Mouse (Mus musculus) megakaryocyte, adult 5-6 weeks (primary cell): Measurements from ENCODE around the gene F3. TPM values are rescaled to one million over a fixed set of nuclear protein-coding genes. Genes with fewer than 3 reads are reported as not detected.
"Not testable (repeated sequence)": the region's sequence is repeated elsewhere in the genome, so short reads cannot be mapped to it uniquely, and the experiment has no call there.

Experiments
- ATAC-seq: 2 replicates; pipeline ENCODE4 v1.8.0; 2016; ENCODE audit warnings: mild to moderate bottlenecking, inconsistent platforms; ENCODE audit not compliant: poor library complexity, severe bottlenecking
- total RNA-seq, 2 experiments: library from RNA; stranded (forward) in 1 of 2; stranded (reverse) in 1 of 2; fragments of 153-499, 151-499 nt in 1 of 2; fragments of 221-1000, 200-1000 nt in 1 of 2; gene quantifications; 2 replicates each; pipeline versions ENCODE4 v1.2.3 to v1.2.4; 2015 to 2017

Gene F3
- total RNA-seq, 2 experiments from 2014 or later: not detected

DNA sequence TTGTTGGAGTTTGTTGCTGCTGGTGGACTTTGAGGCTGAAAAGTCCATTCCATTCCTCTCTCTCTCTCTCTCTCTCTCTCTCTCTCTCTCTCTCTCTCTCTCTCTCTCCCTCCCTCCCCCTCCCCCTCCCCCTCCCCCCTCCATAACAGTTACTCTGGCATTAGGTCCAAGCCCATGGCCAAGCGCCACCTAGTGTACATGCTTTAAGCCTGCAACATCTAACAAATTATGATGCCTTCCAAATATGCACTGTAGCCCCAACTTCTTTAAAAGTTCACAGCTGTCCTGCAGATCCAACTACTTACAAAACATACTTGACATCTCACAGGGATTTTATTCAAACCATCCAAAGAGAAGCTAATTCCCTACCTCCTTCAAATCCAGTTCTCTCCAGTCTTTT lies 14.1 kb downstream of the F3 start:
- ATAC-seq: peak; percentile 55

DNA sequence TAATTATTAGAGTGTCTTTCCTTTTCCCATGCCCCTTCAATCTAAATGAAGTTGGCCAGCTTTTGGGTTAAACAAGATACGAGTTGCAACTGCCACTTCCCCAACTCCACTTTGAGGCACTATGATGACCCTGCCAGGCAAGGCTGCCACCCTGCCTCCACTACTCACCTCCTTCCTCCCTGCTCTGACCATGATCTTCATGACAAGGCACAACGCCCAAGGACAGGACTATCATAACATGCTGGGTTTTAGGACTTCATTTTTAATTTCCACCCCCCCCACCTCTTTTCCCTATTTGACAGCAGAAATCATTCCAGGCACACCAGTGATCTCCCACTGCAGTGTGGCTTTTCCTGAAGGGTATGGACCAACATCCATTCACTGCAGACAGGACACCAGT lies 14.6 kb downstream of the F3 start:
- ATAC-seq: no peak

DNA sequence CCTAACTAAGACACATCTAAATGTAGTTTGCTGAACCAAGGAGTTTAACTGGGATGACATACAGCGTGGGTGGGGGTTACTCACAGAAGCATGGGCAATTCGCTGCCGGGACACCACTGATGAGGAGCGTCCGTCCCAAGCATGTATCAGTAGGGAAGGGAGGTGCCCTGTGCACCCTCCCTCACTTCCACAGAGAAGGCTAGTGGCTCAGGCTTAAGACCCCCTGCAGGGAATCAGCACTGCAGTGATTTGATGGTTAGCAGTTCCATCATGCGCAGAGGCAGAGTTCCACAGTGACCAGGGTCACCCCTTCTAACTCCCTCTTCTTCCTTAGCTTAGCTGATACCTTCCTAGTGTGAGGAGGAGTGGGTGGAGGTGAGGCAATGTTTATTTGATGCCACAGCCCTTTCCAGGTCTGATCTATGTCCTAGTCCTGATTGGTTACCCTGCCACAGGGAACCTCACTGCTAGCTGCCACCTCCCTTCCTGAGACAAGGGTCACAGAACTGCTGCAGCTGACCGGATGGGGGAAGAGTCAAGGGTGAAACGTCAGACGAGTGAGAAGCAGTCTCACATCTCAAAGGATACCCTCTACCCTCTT lies 15.5 kb downstream of the F3 start:
- peak; percentile 46 for ATAC-seq

DNA sequence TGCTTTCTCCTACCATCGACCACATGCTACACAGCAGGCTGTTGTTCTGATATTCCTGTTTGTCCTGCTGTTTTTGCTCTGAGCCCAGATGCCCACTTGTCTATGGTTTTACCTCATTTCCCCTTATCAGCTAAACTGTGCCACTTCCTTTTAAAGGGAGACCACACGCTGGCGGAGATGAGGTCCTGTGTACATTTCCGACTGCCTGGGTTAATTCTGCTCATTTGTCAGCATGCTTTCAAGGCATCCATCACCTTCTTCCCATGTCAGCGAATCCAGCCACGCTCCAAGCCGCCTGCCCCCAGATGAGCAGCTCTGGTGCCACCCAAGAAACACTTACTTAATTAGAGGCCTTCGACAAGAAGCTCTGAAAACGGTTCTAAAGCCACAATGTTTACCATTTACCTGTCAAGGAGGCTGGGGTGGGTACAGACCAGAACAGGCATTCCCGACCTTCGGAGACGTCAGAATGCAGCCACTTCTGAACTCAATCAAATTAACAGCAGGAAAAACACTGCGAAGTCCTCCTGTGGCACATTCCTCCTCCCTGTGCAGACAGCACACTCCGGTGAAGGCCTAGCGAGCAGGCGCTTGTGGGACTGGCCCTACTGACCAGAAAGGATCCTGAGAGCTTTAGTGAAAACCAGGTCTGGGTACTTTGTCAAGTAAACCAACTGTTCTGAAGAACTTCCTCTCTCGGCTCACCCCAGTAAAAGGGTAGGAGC lies 16.3 kb downstream of the F3 start:
- ATAC-seq: peak; percentile 73

DNA sequence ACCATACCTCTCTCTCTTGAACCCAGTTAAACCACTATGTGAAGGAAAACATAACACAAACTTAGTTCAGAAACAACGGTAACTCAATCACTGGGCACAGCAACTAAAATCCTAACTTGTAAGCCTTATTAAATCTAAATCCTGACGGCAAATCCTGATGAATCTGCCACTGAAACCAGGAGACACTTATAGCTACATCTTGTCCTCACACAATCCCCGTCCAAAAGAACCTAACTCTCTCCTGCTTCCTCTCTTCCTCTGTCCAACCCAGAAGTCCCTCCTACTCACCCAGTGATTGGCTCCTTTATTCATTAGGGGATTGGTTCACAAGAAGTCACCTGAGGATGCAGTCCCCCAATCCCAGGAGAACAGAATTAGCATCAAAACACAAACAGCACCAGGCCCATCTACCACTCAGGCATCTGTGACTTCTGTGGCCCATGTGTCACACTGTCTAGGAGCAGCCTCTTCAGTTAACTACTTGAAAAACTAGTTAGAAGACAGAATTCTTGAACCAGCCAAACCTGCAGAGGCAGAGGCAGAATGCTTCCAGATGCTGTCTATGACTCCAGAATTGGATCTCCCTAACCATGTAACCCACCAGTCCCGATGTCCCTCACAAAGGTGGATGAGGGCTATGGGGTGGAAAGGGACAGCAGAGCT lies 18.0 kb downstream of the F3 start:
- ATAC-seq: not testable (repeated sequence)

DNA sequence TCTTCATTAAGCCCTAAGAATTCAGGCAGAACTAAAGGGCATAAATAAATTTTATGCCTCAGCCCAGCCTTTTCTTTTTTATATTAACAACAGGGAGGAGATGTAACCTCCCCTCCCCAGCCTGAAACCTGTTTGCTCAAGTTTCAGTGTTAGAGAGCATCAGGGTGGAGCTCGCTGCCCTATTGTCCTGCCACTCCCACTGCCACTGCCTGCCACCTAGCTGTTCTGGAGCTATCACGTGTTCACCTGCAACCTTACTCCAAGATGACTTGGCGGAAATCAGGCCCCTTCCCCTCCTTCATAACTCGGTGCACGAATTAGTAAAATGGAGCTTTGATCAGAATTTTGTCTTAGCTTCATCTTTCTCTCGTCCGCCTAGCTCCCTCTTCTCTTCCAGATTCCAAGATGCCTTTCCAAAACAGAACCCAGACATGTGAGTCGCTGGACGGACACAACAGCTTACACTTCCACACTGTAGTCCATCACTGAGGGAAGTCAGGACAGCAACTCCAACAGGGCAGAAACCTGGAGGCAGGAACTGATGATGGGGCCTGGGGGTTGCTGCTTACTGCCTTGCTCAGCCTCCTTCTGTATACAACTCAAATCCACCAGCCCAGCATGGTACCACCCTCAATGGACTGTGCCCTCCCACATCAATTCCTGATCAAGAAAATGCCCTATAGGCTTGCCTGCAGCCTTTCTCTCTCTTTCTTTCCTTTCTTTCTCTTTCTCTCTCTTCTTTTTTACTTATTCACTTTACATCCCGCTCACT lies 31.2 kb downstream of the F3 start:
- not testable (repeated sequence) for ATAC-seq

DNA sequence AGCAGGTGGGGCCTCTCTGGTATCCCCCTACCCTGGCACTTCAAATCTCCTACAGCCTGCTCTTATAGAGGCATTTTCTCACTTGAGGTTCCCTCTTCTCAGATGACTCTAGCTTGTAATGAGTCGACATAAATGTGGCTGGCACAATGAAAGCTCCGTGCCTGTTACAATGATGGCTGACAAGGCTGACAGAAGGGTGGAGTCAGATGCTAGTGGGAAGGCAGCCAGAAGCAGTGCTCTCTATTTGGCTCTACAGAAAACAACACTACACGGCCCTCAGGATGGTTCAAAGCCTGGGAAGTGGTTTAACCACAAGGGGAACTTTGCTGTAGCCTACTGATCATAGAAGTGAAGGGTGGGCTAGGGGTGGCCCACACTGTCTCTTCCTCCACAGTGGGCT lies 31.8 kb downstream of the F3 start:
- no peak for ATAC-seq

DNA sequence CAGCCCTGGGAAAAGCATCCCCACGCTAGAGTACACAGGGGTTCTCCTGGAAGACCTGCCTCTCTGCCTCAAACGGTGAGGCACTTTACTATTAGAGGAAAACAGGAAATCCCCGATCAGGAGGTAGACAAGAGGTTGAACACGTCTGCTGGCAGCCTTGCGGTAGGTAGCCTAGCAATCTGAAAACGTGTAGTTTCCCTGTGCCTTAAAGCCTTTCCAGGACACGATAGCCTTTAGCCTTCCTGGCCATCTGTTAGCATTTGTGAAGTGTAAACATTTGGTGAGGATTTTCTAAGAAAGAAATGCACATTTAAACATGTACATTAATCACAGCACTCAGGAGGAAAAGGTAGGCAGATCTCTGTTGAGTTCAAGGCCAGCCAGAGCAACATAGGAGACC lies 35.0 kb downstream of the F3 start:
- ATAC-seq: no peak

DNA sequence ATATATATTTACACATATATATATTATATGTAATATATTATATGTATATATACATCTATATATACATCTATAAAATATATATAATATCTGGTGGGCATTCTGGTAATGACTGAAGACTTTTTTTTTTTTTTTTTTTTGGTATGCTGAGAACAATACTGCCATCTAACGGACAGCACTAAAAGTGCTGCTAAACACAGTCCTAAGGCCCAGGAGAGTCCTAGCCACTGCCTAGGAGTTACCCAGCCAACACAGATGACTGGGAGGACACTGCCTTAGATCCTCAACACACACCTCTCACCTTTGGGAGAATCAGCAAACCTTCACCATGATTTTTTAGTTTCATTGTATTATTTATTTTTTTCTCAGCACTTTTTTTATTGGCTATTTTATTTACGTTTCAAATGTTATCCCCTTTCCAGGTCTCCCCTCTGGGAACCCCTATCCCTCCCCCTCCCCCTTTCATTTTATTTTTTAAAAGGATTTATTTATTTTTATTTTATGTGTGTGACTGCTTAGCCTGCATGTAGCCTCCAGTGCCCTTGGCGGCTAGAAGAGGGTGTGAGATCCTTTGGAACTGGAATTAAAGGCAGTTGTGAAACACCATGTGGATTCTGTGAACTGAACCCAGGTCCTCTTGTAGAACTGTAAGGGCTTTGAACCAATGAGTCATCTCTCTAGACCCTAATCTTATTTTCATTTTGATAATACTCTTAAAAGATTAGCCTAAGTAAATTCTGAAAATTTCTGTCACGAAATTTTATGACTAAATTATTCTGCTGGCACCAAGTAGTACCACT lies 38.9 kb downstream of the F3 start:
- peak; percentile 66 for ATAC-seq

DNA sequence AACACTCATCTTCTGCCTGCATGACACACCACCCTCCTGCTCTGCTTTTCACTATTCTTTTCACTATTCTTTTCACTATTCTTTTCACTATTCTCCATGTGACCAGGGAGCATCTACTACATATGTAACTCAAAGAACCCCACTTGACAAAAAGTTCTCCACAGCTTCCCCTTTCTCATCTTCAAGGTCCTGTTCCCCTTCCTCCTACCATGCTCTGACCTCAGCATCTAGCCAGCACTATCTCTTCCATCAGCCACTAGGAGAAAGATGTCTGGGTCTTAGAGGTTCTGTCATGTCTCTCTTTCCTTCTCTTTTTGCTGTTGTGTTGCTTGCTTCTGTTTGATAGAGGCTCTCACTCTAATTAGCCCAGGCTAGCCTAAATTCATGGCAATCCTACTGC lies 42.7 kb downstream of the F3 start:
- ATAC-seq: peak; percentile 83

DNA sequence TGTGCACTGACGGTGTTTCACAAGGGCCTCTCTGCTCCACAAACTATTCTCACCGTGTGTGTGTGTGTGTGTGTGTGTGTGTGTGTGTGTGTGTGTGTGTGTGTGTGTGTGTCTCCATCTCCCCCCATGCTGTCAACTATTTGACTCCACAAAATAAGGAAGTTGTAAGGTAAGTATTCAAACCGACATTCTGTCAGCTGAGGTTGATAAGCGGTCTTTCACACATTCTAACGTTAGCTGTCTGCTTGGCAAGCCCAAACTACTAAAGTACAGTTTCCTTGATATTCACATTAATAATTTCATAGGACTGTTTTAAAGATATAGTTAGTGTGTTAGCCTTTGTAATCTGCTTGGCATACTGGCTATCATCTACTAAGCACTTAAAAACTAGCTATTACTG lies 43.5 kb downstream of the F3 start:
- ATAC-seq: no peak

DNA sequence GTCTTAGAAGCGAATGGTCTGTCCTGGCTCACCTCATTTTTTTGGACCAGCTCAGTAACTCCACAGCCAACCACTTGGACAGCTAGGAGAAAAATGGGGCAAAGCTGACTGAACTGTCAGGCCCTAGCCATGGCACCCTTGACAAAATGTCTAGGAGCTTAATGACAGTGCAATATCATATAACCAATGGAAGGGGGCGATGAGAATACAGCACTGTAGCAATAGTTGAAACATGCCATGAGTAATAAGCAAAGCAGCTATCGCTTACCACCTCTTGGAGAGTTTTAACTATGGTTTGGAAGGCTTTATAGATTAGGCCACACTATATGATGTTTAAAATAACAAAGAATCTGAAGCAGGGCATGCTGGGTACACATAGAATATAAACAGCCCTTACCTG lies 45.4 kb downstream of the F3 start:
- ATAC-seq: no peak

DNA sequence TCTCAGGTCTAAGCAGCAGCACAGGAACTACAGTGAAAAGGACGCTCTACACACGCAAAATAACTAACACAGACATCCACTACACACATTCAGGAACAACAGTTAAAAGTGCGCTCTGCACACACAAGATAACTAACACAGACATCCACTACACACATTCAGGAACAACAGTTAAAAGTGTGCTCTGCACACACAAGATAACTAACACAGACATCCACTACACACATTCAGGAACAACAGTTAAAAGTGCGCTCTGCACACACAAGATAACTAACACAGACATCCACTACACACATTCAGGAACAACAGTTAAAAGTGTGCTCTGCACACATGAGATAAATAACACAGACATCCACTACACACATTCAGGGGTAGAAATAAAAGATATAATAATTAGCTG lies 50.0 kb downstream of the F3 start:
- not testable (repeated sequence) for ATAC-seq

DNA sequence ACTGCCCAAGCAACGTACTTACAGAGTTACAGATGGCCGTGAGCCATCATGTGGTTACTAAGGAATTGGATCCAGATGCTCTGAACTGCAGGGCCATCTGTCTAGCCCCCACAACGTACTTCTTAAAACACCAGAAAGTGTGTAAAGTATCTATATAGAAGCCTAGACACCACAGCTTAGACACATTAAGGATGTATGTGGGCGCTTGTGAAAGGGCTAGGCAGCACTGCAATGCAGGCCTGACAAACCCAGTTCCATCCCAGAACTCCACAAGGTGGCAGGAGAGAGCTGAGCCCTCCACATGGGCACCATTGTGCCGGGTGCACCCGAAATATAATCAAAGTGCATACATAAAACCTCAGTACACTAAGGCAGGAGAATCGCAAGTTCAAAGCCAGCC lies 54.6 kb downstream of the F3 start:
- ATAC-seq: peak; percentile 88

DNA sequence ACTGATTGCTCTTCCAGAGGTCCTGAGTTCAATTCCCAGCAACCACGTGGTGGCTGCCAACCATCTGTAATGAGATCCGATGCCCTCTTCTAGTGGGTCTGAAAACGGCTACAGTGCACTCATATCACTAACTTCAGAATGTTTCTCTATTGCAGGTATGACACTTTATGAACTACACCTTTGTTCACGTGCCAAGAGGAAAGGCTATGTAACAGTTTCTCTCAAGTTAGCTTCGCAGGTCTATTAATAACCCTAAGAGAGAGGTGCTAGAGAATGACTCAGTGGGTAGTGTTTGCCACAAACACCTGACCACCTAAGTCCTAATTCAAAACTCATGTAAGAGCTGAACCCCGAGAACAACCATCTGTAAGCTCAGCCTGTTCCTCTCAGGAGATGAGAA lies 59.7 kb downstream of the F3 start:
- no peak for ATAC-seq

Other genes starting within 250 kb of the F3 start
- not detected in 2 replicates for gene Slc44a3, start 191.1 kb upstream of the F3 start, total RNA-seq (2015)
- gene Slc44a3, start 191.1 kb upstream of the F3 start, total RNA-seq (2017): not detected in 2 replicates
- not detected in 2 replicates for gene 4930432M17Rik, start 52.8 kb upstream of the F3 start, total RNA-seq (2015)
- not detected in 2 replicates for gene 4930432M17Rik, start 52.8 kb upstream of the F3 start, total RNA-seq (2017)
- 18.2 and 20.4 TPM in 2 replicates for gene Abcd3, start 91.8 kb downstream of the F3 start, total RNA-seq (2015)
- 20.1 and 22.7 TPM in 2 replicates for gene Abcd3, start 91.8 kb downstream of the F3 start, total RNA-seq (2017)
- gene Arhgap29, start 229.0 kb downstream of the F3 start, total RNA-seq (2015): 3.4 and 3.5 TPM in 2 replicates
- gene Arhgap29, start 229.0 kb downstream of the F3 start, total RNA-seq (2017): 4.5 and 5.2 TPM in 2 replicates